Comparison of ENCODE assay signal across 8 mouse cellular contexts in the genomic region with DNA sequence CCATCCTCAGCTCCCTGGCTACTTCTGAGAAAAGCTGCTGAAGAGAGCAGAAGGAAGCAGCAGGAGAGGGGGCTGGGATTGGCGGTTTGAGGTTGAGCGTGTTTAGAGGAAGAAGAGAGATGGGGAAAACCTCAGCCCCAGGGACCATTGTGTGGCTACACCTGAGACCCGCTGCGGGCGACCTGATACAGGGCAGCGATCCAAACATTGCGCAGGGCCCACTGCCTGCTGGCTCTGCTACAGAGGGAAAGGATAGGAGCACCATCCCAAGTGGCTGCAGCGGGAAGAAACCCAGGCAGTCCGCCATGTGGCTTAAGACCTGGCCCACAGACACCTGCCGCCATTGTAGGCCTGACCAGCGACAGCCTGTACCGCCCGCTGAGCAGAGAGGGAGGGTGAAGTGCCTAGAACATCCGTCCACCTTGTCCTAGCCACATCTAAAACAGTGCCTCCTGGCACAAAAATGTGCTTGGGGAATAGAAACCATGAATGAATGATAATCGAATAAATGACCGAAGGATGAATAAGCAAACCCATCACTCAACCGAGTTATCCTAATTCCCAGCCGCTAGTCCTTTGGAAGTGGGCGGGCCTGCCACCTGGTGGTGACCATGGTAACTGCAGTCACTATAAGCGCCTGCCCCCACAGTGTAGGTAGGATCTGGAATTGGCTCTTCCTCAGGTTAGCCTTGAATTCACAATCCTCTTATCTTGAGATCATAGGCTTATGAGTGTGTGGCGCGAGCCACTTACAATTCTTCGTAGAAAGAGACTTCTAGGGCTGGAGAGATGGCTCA. TPM values are rescaled to one million over a fixed set of nuclear protein-coding genes. Genes with fewer than 3 reads are reported as not detected.
DNase-seq lines count a peak whose midpoint lies in the region; ATAC-seq lines count a peak whose summit lies in the region.

No protein-coding gene starts in this region.

- ATAC-seq in forebrain, embryonic 14.5 days: peak; percentile 81
- ATAC-seq in lung, embryonic 16.5 days (ENCODE audit: low read depth): peak; percentile 43

- H3K27ac ChIP-seq in forebrain, embryonic 14.5 days (ENCODE audit: low read depth, low read length): no peak overlapping the region
- H3K27ac ChIP-seq in lung, embryonic 16.5 days (ENCODE audit: low read length): no peak overlapping the region; the same call in 1 of the 2 replicates

- 0 out of 2 replicates have a peak overlapping the region, but pooled peaks have one; percentile 14 for H3K4me2 ChIP-seq in forebrain, embryonic 14.5 days (ENCODE audit: low read length)
- H3K4me2 ChIP-seq in lung, embryonic 16.5 days (ENCODE audit: low read depth, low read length): no peak overlapping the region

- peak; percentile 86 for DNase-seq in MN1 (ENCODE audit: low spot score)
- DNase-seq in c-Kit-positive CD71-positive TER-119-positive erythroid progenitor cells, embryonic 14.5 days (ENCODE audit: low spot score): peak; percentile 52
- peak; percentile 83 for DNase-seq in forebrain, embryonic 14.5 days (ENCODE audit: low spot score)
- DNase-seq in heart, postnatal 10 days: peak; percentile 79 to 87
- peak; percentile 89 to 90 for DNase-seq in kidney, postnatal 4 days
- DNase-seq in retina, adult 2 months (ENCODE audit: low read depth, low spot score): peak; percentile 79
- DNase-seq in thymus, postnatal 4 days: peak; percentile 82

- no peaks in the 10 kb centered on the region for H3K9me3 ChIP-seq in forebrain, embryonic 14.5 days (replicated peaks; ENCODE audit: control insufficient read depth, low read length)
- peaks cover 3% of the 10 kb centered on the region; the same call in 1 of the 2 replicates for H3K9me3 ChIP-seq in lung, embryonic 16.5 days (ENCODE audit: control insufficient read depth, low read length)

- 0 out of 2 replicates have a peak, but pooled peaks cover 4% of the 10 kb centered on the region for H3K27me3 ChIP-seq in forebrain, embryonic 14.5 days (replicated peaks; ENCODE audit: control insufficient read depth, insufficient read depth, low read length)
- no peaks in the 10 kb centered on the region for H3K27me3 ChIP-seq in lung, embryonic 16.5 days (ENCODE audit: control insufficient read depth, insufficient read depth, low read depth, low read length)

- 35% methylated on average over 23 of the region's 23 CpGs for WGBS in forebrain, embryonic 14.5 days
- WGBS in lung, embryonic 16.5 days: 31% methylated on average over 23 of the region's 23 CpGs

- intact Hi-C loops in heart, postnatal 10 days (cut with DNase I): loop anchor here (1.0 to 5.0 kb wide), 2 partner anchors 59 to 169 kb away; partner anchors contain the start of gene Col1a1

- H3K9ac ChIP-seq in forebrain, embryonic 14.5 days (ENCODE audit: low read length): no peak overlapping the region
- H3K9ac ChIP-seq in lung, embryonic 16.5 days (ENCODE audit: low read length): no peak overlapping the region

- no peak overlapping the region for H3K4me3 ChIP-seq in forebrain, embryonic 14.5 days (ENCODE audit: low read depth, low read length)
- no peak overlapping the region for H3K4me3 ChIP-seq in lung, embryonic 16.5 days (ENCODE audit: low read length)

- H3K4me1 ChIP-seq in forebrain, embryonic 14.5 days (ENCODE audit: control insufficient read depth, insufficient read depth, low read length): peaks cover 9% of the 10 kb centered on the region
- H3K4me1 ChIP-seq in lung, embryonic 16.5 days (replicated peaks; ENCODE audit: control insufficient read depth, insufficient read depth, low read length): peaks cover 16% of the 10 kb centered on the region

- no peaks in the 10 kb centered on the region for H3K36me3 ChIP-seq in forebrain, embryonic 14.5 days (ENCODE audit: control insufficient read depth, insufficient read depth, low read length)
- no peaks in the 10 kb centered on the region for H3K36me3 ChIP-seq in lung, embryonic 16.5 days (ENCODE audit: control insufficient read depth, insufficient read depth, low read length)

RNA-seq across cellular contexts. Expression of gene Dlx3, which starts 13.3 kb away (rescaled TPM):
- not detected in 2 replicates for polyA plus RNA-seq in forebrain, embryonic 14.5 days (2014; fragmentation: Nextera tagmentation; extraction: Ambion mirVana)
- total RNA-seq in heart, postnatal 10 days (2021): not detected
- 0.31 and 0.77 TPM in 2 replicates for polyA plus RNA-seq in lung, embryonic 16.5 days (2015; fragmentation: Nextera tagmentation; extraction: Ambion mirVana)

RNA-seq across cellular contexts. Expression of gene Itga3, which starts 30.0 kb away (rescaled TPM):
- 4.1 and 4.8 TPM in 2 replicates for polyA plus RNA-seq in forebrain, embryonic 14.5 days (2014; fragmentation: Nextera tagmentation; extraction: Ambion mirVana)
- 10 to 100 TPM; 14.3 to 14.6 TPM for total RNA-seq in heart, postnatal 10 days (2021)
- 23.3 and 25.8 TPM in 2 replicates for polyA plus RNA-seq in lung, embryonic 16.5 days (2015; fragmentation: Nextera tagmentation; extraction: Ambion mirVana)

RNA-seq across cellular contexts. Expression of gene Dlx4, which starts 39.4 kb away (rescaled TPM):
- polyA plus RNA-seq in forebrain, embryonic 14.5 days (2014; fragmentation: Nextera tagmentation; extraction: Ambion mirVana): 0.11 TPM in 1 of 2 replicates, not detected in the other
- total RNA-seq in heart, postnatal 10 days (2021): under 1 TPM in 1 of 2 experiments, not detected in 1; 0.12 TPM
- polyA plus RNA-seq in lung, embryonic 16.5 days (2015; fragmentation: Nextera tagmentation; extraction: Ambion mirVana): 1.0 and 1.3 TPM in 2 replicates
